Mouse (Mus musculus): ENCODE measurements at regions not wholly inside any gene's neighbourhood (a gene's known extent, or its start where the extent isn't known, plus 50 kb on each side); places are given as distances from the start of the nearest gene placed in this dataset.

DNA sequence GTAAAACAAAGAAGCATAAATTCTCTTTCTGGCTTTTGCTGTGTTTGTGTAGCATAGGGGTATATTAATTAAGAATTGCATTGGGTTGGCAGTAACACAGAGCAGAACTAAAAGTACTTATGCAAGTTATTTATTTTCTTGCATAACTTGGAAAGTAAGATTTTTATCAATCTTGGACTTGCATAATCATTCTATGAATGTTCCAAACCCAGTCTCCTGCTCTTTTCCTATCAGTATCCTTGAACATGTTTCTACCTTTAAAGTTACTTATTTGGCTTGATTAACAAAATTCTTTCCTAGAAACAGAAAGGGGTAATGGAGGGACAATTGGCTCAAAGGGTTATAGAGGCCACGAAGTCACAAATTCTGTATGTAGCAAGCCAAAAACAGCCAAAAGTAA lies 1320.6 kb upstream of the Gm7489 start:
- TF ChIP-seq CTCF (IDR thresholded peaks at IDR 0.05; ENCODE audit: low read depth) (no peak), EP300 (IDR thresholded peaks at IDR 0.05; ENCODE audit: low read depth) (no peak)
